Mouse (Mus musculus): ENCODE results near the gene Akip1.

Gene Akip1

DNA sequence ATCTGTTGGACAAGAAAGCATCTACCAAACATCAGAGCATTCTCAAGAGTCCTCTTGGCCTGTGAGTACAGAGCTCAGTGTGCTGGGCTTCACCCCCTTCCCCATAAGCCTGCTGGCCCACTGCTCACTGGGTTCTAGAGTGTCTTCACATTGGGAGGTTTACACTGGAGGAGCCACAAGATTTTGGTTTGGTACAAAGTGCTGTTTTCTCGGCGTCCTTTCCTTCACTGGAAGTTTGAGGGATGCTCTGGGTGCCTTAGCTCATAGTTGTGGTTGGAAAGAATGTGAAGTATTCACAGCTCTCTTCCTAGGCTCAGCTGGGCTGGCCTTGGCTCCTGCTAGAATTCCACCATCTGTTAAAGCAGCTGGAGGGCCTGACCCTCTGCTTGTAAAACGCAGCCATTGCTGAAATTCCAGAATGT, 5.5 kb downstream of the Akip1 start:
- DNase-seq = no peak

- DNase-seq = no peak
Observed at GRCm38 (mm10) chr7:109710069-109710468, 6.6 kb downstream of the Akip1 start.

GRCm38 (mm10) chr7:109712198-109712597, 8.7 kb downstream of the Akip1 start:
- DNase-seq = no peak

GRCm38 (mm10) chr7:109713434-109713982, 10.0 kb downstream of the Akip1 start:
- DNase-seq = no peak

- DNase-seq = peak; percentile 50
Observed at GRCm38 (mm10) chr7:109719286-109719685, 15.8 kb downstream of the Akip1 start.

GRCm38 (mm10) chr7:109722618-109723017, 19.1 kb downstream of the Akip1 start:
- DNase-seq = peak; percentile 26

GRCm38 (mm10) chr7:109723114-109723513, 19.6 kb downstream of the Akip1 start:
- no peak for DNase-seq

DNA sequence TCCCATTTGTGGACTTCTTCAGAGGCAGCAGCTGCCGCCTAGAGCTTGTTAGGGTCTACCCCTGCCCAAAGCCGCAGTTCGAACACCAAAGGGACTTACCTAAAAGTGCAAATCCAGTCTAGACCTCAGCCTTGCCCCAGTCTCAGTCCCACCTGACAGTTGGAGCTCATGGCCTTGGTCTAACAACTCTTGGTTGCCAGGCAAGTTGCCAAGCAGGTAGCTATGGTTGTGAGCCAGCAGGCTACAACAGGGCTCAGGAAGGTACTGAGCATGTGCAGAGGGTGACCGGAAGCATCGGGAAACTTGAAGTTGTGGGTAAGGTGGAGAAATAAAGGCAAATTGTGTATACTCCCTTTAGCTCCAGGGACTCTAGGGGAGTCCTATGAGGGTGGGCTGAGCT, 20.2 kb downstream of the Akip1 start, which contains the start of gene BC051019:
BC051019 (minus strand) TSS at position 154 of the 400 bp plus-strand sequence.
- no peak for DNase-seq

DNA sequence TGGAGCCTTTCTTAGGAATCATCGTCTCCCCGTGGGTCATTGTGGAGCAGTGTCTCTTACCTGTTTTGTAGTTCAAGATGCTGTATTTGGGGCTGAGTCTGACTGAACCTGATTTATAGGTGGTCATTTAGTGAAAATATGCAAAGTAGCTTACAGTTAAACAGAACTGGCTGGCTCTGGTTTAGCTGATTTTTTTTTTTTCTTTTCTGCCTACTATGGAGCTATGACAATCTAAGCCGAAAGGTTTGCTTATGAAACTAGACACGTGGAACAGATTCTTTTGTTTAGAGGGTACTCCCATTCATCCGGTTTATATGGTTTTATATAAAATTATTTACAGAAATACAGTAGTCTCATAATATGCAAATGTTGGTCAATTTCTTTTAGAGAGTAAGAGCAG, 28.1 kb downstream of the Akip1 start, which contains the start of gene Ascl3:
Ascl3 (minus strand) TSS at position 101 of the 400 bp plus-strand sequence.
- no peak for DNase-seq

DNA sequence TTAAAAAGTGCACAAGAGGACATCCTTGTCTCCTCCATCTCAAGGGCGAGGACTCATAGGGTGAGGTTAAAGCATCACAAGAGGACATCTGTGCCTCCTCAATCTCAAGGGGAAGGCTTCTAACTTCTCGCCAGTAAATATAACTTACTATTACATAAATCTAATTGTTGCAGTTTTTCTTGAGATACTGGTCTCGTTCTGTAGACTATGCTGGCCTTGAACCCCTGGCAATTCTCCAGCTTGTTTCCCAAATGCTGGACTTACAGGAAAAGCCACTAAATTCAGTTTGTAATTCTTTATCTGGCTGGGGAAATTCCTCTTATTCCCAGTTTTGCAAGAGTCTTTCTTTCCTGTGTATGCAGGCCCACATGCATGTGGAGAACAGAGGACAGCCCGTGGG, 31.3 kb downstream of the Akip1 start:
- no peak for DNase-seq

DNA sequence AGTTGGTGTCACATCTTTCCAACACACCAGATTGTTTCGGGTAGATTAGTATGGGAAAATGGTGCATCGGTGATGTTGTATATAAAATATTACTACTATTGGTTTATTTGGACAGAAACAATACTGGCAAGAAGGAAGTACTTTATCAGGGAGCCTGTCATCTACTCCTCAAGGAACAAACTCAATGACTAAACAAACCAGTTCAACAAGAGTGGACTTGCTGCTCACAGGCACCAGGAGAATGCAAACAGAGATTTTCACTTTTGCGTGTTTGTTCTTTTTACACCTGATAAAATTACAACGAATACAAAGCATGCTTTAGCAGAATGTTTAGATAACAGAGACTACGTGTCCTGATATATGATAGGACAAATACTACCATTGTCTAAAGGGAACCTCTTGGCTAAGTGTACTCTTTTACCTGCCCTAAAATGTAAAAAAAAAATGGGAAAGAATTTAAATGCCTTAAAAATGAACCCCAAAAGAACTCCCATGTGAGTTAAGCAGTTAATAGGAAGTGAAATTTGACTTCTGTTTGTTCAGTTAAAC, 36.4 kb downstream of the Akip1 start:
- no peak for DNase-seq

DNA sequence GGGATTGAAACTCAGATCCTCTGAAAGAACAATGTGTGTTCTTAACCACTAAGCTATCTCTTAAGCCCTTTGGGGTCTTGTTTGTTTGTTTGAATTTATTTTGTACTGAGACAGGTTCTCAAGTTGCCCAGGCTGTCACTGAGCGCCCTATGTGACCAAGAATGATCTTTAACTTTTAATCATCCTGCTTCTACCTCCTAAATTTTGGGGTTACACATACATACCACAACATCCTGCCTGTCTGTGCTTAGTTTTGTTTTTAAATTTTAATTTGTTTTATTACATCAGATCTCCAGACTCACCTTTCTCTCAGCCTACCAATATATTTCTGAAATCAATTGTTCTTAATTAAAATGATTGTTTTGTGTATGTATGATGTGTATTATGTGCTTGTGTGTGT, 37.6 kb downstream of the Akip1 start:
- no peak for DNase-seq

DNA sequence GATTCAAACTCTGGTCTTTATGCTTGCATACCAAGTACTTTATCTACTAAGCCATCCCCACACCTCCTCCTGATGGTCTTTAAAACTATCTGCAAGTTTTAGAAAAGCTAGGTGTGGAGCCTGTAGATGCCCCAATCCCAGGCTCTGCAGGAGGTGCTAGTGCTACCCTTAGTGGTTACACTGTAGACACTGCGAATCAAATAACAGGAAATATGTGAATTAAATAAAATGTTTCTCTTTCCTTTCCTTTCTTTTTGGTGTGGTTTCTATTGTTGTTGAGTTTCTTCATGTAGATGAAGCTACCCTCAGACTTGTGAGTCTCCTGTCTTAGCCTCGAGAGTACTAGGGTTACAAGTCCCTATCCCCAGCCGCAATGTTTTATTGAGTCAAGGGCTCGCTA, 38.2 kb downstream of the Akip1 start:
- DNase-seq = no peak

- DNase-seq = no peak
Observed at GRCm38 (mm10) chr7:109747747-109748146, 44.3 kb downstream of the Akip1 start.

DNA sequence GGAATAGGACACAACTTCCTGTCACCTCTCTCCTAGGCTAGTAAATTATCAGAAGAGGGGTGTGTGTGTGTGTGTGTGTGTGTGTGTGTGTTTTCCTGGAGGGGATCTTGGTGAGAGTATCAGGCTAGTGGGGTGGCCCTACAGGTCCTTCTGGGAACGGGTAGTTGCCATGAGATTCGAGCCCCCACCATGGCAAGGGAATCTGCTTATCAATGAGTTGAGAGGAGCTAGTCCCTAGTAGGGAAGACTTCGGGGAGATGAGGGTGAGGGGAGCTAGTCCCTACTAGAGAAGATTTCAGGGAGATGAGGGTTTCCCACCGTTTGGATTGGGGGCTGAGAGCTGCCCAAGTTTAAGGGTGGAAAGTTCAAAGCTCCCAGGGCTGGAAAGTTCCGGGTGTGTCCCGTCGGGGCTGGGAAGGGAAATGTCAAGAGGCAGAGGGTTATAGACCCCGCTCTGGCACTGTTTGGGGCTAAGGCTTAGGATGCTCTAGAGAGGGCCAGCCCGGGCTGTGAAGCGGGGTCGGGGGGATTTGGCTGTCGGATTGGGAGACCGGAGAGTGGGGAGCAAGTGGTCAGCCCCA, 48.0 kb downstream of the Akip1 start:
- DNase-seq = no peak

DNA sequence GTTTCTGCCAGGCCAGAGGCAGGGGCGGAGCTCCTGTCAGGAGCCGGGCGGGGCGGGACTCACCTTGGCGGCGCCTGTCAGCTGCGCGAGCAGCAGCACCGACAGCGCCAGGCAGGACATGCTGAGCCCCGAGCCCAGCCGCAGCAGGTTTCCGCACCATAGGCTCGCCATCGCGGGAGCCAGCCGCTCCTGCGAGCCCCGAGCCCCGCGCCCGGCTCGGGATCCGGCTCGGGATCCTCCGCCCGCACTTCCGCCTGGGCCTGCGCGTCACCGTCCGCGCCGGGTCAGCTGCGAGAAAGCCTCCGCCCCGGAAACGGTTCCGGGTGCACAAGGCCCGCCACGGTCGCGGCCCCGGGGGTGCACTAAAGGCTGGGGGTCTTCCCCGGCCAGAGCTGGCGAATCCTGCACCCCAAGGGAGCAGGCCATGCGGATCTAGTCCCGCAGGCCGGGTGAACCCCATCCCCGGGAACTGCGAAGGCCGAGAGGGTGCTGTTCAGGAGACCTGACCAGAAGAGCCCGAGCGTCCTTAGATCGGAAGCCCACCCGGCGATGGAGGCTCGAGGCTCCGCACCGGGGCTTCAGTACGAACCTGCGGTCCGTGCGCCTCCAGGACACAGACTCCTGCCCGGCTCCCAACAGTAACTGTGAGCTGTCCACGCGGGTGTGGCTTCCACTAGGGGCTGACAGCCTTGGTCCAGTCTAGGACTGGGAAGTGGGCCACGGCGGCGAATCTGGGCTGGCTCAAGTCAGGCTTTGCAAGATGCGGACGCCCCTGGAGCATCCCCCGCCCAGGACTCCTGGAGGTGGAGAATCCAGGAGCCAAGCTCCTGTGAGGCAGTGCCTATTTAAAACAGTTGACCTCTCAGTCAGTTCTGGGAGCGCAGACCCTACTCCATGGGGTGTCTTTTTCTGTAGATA, 48.8 kb downstream of the Akip1 start, which contains the start of gene Tmem9b:
Tmem9b (minus strand) TSS at position 868 of the 918 bp plus-strand sequence.
- peak; percentile 87 for DNase-seq

DNA sequence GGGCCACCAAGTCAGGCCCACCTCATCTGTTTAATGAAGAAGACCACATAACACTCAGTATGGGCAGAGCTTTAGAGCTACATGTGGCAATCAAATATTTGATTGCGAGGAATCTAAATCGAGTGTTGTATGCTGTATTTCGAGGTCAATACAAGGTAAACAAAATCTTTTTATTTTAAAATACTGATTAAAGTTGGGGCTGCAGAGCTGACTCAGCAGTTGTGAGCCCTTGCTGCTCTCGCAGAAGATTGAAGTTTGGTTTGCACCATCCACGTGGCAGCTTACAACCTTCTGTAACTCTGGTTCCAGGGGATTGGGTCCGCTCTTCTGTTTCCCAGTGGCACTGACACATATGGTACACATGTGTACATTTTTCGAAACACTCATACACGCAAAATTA, 50.5 kb downstream of the Akip1 start:
- DNase-seq = no peak

DNA sequence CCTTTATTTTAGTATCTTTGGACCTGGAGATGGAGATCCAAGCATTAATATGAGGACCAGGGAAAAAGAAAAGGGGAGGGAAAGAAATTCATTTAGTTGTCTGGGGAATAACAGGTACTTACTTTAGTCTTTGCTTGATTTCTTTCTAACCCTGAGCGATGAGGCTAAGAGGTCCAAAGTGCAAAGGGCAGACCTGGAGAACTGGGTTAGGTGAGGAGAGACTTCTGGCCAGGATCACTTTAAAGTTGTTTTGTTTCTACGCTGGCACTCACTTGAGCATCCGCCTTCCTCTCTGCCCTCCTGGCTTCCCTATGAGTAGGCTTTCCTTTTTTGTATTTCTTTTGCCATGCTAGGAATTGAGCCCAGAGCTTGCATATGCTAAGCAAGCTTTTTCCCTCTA, 52.8 kb downstream of the Akip1 start:
- no peak for DNase-seq
